Mouse (Mus musculus) myocyte (in vitro differentiated cells): ENCODE data around the gene Son.
A peak's percentile ranks its signal among the peaks of the same experiment; 100 is the strongest.

Source experiments
- CEBPB ChIP-seq: IDR thresholded peaks from 2 replicates; pipeline ENCODE4 v1.6.1; 2011; ENCODE audit warnings: mild to moderate bottlenecking, moderate library complexity; ENCODE audit not compliant: poor library complexity, insufficient read depth, severe bottlenecking
- MAX ChIP-seq: IDR thresholded peaks from one replicate; pipeline ENCODE4 v1.6.1; 2011; ENCODE audit warnings: low read depth, mild to moderate bottlenecking, control low read depth
- MYOD1 ChIP-seq, 3 experiments: IDR thresholded peaks; one replicate each; pipeline ENCODE4 v1.6.1; 2011; ENCODE audit warnings: control low read depth in 2 of 3, low read depth in 2 of 3, mild to moderate bottlenecking in 2 of 3, moderate library complexity in 1 of 3; ENCODE audit not compliant: insufficient read length in 2 of 3, control insufficient read depth in 1 of 3
- POLR2A ChIP-seq: IDR thresholded peaks from one replicate; pipeline ENCODE4 v1.6.1; 2011; ENCODE audit warnings: low read depth, mild to moderate bottlenecking, control low read depth, moderate library complexity; ENCODE audit not compliant: insufficient read length
- POLR2AphosphoS2 ChIP-seq: IDR thresholded peaks from one replicate; pipeline ENCODE4 v1.6.1; 2011; ENCODE audit warnings: low read depth, control low read depth; ENCODE audit not compliant: insufficient read length
- TCF12 ChIP-seq: IDR thresholded peaks from one replicate; pipeline ENCODE4 v1.6.1; 2011; ENCODE audit warnings: mild to moderate bottlenecking, control low read depth; ENCODE audit not compliant: poor library complexity, insufficient read depth, severe bottlenecking
- TCF3 ChIP-seq: IDR thresholded peaks from one replicate; pipeline ENCODE4 v1.6.1; 2011; ENCODE audit warnings: low read depth, control low read depth; ENCODE audit not compliant: insufficient read length

GRCm38 (mm10) chr16:91612525-91612924, 34.8 kb upstream of the Son start:
- TF ChIP-seq POLR2A (no peak), TCF3 (no peak), TCF12 (no peak), MYOD1 (IDR thresholded peaks at IDR 0.05; ENCODE audit: control insufficient read depth in 1 of 3, insufficient read length in 2 of 3, low read depth in 2 of 3) (peak in 1 of 3 experiments; percentile 8), MAX (no peak), POLR2AphosphoS2 (no peak), CEBPB (no peak)
